Mouse (Mus musculus) adipocyte (in vitro differentiated cells): ENCODE data around the gene Coq10b.
"Not testable (repeated sequence)": the region's sequence is repeated elsewhere in the genome, so short reads cannot be mapped to it uniquely, and the experiment has no call there.

ENCODE experiments used
- DNase-seq: peaks from one replicate; pipeline ENCODE4 v3.0.0-alpha.2; 2016; ENCODE audit warnings: low spot score

The Coq10b gene

DNA sequence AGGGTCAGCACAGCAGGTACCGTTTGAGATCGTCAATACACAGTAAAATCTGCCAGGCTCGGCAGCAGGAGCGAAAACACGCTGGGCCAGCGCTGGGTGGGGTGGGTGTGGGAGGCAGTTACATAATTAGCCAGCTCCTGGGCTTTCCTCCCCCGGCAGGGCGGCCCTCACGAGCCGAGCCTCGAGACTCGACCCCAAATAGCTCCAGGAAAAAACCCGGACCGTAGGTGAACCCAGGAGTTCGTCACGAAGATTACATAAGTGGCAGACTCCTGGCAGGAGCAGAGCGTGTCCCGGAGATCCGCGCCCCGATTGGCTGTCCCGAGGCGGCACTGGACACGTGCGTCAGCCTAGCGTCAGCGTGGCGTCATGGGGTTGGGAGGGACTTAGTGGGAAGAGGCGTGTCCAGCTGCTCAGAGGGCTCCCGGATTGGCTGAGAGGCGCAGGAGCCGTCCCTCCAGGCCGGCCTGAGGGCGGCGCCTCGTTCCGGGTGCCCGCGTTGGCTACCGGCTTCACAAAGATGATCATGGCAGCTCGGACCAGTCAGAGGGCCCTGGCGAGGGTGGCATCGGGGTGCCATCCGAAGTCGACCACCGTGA is at the start of gene Coq10b:
Coq10b (plus strand) TSS at position 416 of the 599 bp plus-strand sequence.
- DNase-seq = peak; percentile 99

DNA sequence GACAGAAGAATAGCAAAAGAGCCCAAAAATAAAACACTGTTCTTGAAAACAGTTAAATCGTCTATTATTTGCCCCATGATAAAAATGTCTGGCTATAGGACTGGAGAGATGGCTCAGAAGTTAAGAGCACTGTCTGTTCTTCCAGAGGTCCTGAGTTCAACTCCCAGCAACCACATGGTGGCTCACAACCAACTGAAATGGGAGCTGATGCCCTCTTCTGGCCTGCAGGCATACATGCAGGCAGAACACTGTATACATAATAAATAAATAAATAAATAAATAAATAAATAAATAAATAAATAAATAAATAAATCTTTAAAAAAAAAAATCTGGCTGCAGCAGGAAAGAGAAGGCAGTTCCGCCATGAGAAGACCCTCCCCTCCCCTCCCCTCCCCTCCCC is 44.3 kb upstream of the Coq10b start:
- not testable (repeated sequence) for DNase-seq

GRCm38 (mm10) chr1:55012513-55012912 is 40.1 kb upstream of the Coq10b start:
- no peak for DNase-seq

GRCm38 (mm10) chr1:55021907-55022306 is 30.7 kb upstream of the Coq10b start:
- DNase-seq = no peak

- peak; percentile 25 for DNase-seq
Measured at GRCm38 (mm10) chr1:55025656-55026430, 26.7 kb upstream of the Coq10b start.

- peak; percentile 60 for DNase-seq
Measured at GRCm38 (mm10) chr1:55026444-55027252, 25.9 kb upstream of the Coq10b start.

- peak; percentile 97 for DNase-seq
Measured at GRCm38 (mm10) chr1:55027253-55027801, 25.2 kb upstream of the Coq10b start, which contains the start of gene Sf3b1. Gene Sf3b1 (minus strand): TSS chr1:55027481.

GRCm38 (mm10) chr1:55027966-55028365 is 24.6 kb upstream of the Coq10b start:
- DNase-seq = no peak

GRCm38 (mm10) chr1:55028512-55029249 is 23.9 kb upstream of the Coq10b start:
- no peak for DNase-seq

DNA sequence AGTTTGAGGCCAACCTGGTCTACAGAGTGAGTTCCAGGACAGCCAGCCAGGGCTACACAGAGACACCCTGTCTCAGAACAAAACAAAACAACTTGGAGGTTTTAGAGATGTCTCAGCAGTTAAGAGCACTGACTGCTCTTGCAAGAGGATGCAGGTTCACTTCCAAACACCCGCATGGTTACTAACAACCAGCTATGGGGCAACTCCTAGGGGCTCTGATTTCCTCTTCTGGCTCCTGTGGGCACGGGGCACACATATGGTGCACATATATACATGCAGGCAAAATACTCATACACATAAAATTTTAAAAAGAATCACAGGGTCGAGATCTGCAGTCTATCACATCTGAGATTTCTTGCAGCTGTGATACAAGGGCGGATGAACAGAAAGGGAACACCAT is 23.1 kb upstream of the Coq10b start:
- no peak for DNase-seq

GRCm38 (mm10) chr1:55031026-55031779 is 21.4 kb upstream of the Coq10b start:
- DNase-seq = no peak

DNA sequence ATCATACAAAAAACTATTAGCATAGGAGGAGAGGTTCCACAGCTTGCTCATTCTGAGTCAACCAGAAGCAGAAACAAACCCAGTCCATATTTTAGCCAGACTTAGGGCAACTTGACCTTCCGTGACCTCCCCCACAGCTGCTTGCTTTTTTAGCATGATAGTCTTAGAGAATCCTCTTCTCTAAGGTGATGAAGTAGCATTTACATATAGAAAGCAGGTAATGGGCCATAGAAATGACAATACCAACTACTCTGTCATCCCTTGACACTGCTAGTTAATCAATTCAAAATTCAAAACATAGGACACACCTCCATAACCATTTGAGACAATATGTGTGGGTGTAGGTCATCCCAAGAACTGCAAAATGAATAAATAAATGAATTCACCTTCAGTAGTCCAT is 12.6 kb upstream of the Coq10b start:
- no peak for DNase-seq

- DNase-seq = no peak
Measured at GRCm38 (mm10) chr1:55041691-55042090, 10.9 kb upstream of the Coq10b start.

DNA sequence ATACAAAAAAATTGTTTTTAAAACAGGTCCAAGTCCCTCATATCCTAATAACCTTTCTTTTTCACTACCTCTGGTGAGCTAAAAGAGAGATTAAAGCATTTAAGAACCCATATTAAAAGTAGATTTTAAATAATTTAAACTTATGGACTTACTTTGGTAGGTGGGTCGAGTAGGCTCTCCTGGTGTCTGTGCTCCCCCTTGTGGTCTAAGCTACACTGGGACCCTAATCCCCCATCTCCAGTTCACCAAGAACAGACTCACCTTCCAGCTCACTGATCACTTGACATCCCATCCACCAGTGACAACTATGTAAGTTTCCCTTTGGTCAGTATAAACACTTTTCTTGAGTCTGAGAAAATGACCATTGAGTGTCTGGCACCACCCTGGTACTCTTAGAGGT is 10.3 kb upstream of the Coq10b start:
- no peak for DNase-seq

DNA sequence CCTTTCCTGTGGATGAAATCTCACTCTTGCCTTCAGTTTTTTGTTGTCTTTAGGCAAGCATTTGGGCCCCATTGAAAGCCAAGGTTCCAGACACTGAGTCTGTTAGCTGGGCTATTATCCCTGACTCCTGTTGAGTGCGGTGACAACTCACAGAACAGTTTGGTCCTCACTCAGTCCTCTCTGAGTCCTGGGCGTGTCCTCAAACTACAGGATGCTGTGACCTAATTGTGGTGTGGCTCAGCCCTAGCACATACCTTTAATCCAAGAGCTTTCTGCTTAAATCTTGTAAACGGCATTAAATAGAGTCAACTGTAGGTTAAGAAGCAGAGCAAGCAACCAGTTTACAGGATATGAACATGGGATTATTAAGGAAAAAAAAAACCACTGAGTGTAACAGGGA is 9.4 kb upstream of the Coq10b start:
- DNase-seq = no peak

DNA sequence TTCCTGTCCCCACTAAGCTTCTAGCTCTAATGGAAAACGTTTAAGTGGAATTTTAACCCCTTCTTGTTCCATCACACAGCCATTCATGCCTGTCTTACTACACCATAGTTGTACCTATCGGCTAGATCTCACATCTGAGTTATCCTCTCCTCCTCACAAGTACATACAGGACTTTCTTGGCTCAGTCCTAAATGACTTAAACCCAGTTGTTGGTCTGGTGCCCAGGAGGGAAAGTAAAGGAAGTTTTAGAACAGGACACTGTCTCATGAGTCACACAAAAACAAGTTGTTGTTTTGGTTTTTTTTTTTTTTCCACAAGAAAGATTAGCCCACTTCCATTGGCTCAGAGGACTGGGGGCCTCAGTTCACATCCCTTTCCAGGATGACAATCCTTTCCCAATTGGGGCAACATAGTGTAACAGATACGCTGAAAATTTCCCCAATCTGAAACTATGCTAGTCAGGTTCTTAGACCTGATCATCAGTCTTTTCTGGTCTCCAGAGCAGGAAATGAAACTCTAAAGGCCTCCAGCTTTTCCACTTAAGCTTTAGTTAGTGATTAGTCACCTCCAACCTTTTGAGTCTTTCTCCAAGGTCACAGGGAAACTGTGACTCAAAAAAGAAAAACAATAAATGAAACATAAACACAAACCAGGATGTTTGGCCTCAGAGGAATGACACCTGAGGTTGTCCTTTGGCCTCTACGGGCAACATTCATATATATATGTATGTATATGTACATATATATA is 3.6 kb upstream of the Coq10b start:
- DNase-seq = no peak

GRCm38 (mm10) chr1:55051671-55052070 is 899 bp upstream of the Coq10b start:
- no peak for DNase-seq

DNA sequence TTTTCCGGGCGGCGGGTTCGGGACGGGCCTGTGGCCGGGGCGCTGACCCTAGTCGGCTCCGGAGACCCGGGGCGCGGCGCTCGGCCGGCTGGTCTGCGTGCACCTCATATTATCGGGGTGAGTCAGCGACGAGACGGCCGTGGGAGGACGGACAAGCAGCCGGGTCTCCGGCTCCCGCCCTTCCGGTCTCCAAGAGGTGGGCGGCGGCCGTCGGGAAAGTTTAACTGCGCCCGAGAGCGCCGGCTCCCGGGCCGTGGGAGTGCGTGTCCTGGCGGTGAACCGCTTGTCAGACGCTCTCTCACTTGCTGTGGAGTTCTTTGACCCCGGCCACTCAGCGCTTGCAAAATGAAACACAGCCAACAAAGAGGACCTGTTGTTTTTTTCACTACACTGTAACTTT is 435 bp downstream of the Coq10b start:
- DNase-seq = peak; percentile 73

- no peak for DNase-seq
Measured at GRCm38 (mm10) chr1:55053596-55053995, 1.0 kb downstream of the Coq10b start.
